Mouse (Mus musculus): ENCODE results near the gene Spats1. TPM values are rescaled to one million over a fixed set of nuclear protein-coding genes. Genes with fewer than 3 reads are reported as not detected.

Gene Spats1
- polyA plus RNA-seq (2015; fragmentation: Nextera tagmentation; extraction: Ambion mirVana): 1.2 and 1.5 TPM in 2 replicates

DNA sequence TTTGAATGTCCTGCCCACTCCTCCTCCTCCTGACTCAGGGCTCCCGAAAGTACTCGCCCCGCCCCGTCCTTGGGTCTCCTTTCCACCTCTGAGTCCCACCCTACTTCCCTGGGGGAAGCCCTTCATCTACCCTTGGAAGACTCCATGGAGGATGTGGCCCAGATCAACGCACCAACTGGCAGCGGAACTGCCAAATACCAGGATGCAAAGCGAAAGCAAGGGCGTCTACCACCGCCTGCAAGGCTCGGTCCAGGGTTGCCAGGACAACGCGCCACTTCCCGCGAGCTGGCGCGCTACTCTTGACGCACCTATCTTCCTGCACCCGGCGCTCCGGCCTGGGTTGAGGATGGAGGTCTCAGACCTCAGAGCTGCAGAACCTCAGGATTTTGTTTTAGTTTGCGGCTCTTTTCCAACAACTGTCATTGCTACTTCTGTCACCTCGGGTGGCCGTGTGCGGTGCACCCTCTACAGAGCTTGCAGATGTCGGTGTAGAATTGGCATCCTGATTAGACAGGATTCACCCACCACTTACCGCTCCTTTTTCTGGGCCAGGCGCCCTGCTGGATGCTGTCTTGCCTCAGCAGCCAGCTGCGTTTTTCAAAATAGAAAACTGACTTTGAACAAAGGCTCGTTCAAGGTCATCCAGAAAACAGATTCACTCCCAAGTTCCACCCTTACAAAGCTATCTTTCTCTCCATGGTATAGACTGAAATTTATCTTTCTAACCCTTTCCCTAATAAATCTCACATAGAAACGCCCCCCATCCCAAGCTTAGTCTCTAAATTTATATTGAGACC lies at the start of gene Spats1:
TSS of gene Spats1 (minus strand) at position 747 of the 797 bp plus-strand sequence.
- Histone ChIP-seq H3K27ac (peak within 1 kb of the TSS; percentile 40; the same call in 1 of the 2 replicates), H3K27me3 (no peaks in the 10 kb centered on the region), H3K9ac (peak within 1 kb of the TSS; percentile 62), H3K4me1 (peaks cover 14% of the 10 kb centered on the region), H3K36me3 (ENCODE audit: poor library complexity, severe bottlenecking) (no peaks in the 10 kb centered on the region), H3K4me2 (peak within 1 kb of the TSS; percentile 62), H3K4me3 (peak within 1 kb of the TSS; percentile 39), H3K9me3 (replicated peaks) (no peaks in the 10 kb centered on the region)
- peak; percentile 91 for ATAC-seq
- 6% methylated on average over 30 of the region's 30 CpGs for WGBS

- Histone ChIP-seq H3K9me3 (replicated peaks) (no peaks in the 10 kb centered on the region), H3K9ac (no peak overlapping the region), H3K4me3 (no peak overlapping the region), H3K4me2 (no peak overlapping the region), H3K4me1 (peaks cover 12% of the 10 kb centered on the region), H3K27me3 (peaks cover 30% of the 10 kb centered on the region), H3K27ac (no peak overlapping the region), H3K36me3 (ENCODE audit: poor library complexity, severe bottlenecking) (peaks cover 7% of the 10 kb centered on the region)
- no peak for ATAC-seq
- 75% methylated on average over 4 of the region's 4 CpGs for WGBS
Measured at GRCm38 (mm10) chr17:45524961-45525360, 49.7 kb upstream of the Spats1 start.

DNA sequence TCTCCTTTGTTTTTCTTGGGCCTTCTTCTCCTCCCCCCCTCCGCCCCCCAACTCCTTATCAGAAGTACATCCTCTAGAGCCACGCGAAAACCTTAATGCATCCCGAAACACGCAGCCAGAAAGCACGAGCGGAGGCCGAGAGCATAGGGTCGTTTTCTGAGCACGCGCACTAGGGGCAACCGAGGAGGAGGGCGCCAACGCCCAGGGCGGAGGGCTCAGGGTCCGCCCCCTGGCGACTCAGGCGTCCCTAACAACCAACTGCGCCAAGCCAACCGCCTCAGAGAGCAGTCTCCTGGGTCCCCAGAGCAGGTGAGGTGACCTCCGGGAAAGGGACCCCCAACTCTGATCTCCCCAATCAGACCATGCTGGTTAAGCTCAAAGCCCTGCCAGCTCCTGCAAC lies 48.0 kb upstream of the Spats1 start, which contains the start of gene Tcte1:
TSS of gene Tcte1 (plus strand) at position 172 of the 400 bp plus-strand sequence.
- Histone ChIP-seq H3K27ac (no peak within 1 kb of the TSS), H3K4me3 (peak within 1 kb of the TSS; percentile 38), H3K9me3 (replicated peaks) (no peaks in the 10 kb centered on the region), H3K36me3 (ENCODE audit: poor library complexity, severe bottlenecking) (peaks cover 22% of the 10 kb centered on the region), H3K4me2 (peak within 1 kb of the TSS; percentile 70), H3K4me1 (peaks cover 12% of the 10 kb centered on the region), H3K27me3 (peaks cover 22% of the 10 kb centered on the region), H3K9ac (peak within 1 kb of the TSS; percentile 65)
- under 1% methylated on average over 21 of the region's 21 CpGs for WGBS
- ATAC-seq: peak; percentile 89

DNA sequence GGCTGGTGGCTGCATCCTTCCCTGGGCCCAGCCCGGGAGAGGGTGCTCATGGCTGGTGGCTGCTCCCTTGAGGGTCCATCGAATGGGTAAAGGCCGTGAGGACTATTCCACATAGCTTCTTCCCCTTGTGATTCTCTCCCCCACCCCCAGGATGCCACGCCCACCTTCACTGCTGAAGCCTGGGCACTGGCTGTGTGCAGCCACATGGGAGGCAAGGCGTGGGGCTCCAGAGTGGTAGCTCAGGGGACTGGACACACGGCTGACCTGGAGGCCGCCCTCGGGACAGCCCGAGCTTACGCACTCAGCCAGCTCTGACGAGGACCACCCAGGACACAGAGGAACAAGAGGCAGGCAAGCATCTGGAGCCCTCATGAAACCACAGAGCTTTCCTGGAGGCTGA lies 44.9 kb upstream of the Spats1 start:
- peaks cover 10% of the 10 kb centered on the region for H3K27me3 ChIP-seq
- ATAC-seq: no peak
- H3K4me3 ChIP-seq: no peak overlapping the region
- H3K4me1 ChIP-seq: peaks cover 15% of the 10 kb centered on the region
- H3K36me3 ChIP-seq (ENCODE audit: poor library complexity, severe bottlenecking): peaks cover 36% of the 10 kb centered on the region
- no peak overlapping the region for H3K4me2 ChIP-seq
- WGBS: 86% methylated on average over 11 of the region's 11 CpGs
- no peak overlapping the region for H3K9ac ChIP-seq
- H3K27ac ChIP-seq: no peak overlapping the region
- no peaks in the 10 kb centered on the region for H3K9me3 ChIP-seq (replicated peaks)

- peaks cover 44% of the 10 kb centered on the region for H3K36me3 ChIP-seq (ENCODE audit: poor library complexity, severe bottlenecking)
- WGBS: 85% methylated on average over 12 of the region's 12 CpGs
- H3K4me2 ChIP-seq: no peak overlapping the region
- H3K4me1 ChIP-seq: peaks cover 15% of the 10 kb centered on the region
- no peak overlapping the region for H3K4me3 ChIP-seq
- H3K27me3 ChIP-seq: no peaks in the 10 kb centered on the region
- H3K9ac ChIP-seq: no peak overlapping the region
- H3K27ac ChIP-seq: peak overlapping the region; percentile 35
- H3K9me3 ChIP-seq (replicated peaks): no peaks in the 10 kb centered on the region
- no peak for ATAC-seq
Measured at GRCm38 (mm10) chr17:45518766-45519475, 43.7 kb upstream of the Spats1 start.

DNA sequence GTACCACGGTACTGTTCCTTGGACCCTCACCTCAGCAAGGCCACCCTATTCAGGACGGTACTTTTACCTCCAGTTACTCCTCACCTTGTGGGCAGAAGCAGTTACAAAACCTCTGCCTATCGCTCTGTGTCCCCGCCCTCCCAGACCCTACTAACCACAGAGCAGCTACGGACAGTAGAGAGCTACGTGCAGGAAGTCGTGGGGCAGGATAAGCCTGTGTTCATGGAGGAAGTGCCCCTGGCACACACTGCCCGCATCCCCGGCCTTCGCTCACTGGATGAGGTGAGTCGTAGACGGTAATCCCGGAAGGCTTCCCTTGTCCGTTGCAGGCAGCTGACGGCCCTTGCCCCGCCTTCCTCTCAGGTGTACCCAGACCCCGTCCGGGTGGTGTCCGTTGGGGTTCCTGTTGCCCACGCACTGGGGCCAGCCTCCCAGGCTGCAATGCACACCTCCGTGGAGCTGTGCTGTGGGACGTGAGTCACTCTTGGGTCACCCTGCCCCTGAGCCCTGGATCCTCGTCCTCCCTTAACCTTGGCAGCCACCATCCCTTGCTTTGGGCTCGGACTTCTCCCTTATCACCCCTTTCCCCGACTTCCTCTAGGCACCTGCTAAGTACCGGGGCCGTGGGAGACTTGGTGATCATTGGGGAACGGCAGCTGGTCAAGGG lies 42.5 kb upstream of the Spats1 start:
- H3K4me1 ChIP-seq: peaks cover 7% of the 10 kb centered on the region
- no peak overlapping the region for H3K4me2 ChIP-seq
- H3K9me3 ChIP-seq (replicated peaks): no peaks in the 10 kb centered on the region
- no peak overlapping the region for H3K4me3 ChIP-seq
- no peak overlapping the region for H3K27ac ChIP-seq
- H3K9ac ChIP-seq: no peak overlapping the region
- H3K36me3 ChIP-seq (ENCODE audit: poor library complexity, severe bottlenecking): peaks cover 44% of the 10 kb centered on the region
- no peaks in the 10 kb centered on the region for H3K27me3 ChIP-seq
- WGBS: 88% methylated on average over 28 of the region's 28 CpGs
- no peak for ATAC-seq

DNA sequence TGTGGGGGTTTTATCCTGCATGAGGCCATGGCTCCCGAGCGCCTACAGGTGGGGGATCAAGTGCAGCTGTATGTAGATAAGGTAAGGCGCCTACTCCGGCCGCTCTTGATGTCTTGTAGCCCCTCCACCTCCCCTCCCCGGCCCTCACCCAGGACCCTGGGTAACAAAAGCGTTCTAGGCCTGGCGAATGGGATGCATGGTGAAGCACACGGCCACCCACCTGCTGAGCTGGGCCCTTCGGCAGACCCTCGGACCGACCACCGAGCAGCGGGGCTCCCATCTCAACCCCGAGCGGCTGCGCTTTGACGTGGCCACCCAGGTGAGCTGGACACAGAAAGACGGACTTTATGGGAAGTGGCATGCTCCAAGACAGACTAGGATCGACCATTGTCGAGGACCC lies 41.9 kb upstream of the Spats1 start:
- H3K27me3 ChIP-seq: no peaks in the 10 kb centered on the region
- no peak overlapping the region for H3K4me2 ChIP-seq
- no peak overlapping the region for H3K27ac ChIP-seq
- H3K9me3 ChIP-seq (replicated peaks): no peaks in the 10 kb centered on the region
- ATAC-seq: no peak; the same call in 1 of the 2 replicates
- H3K4me3 ChIP-seq: no peak overlapping the region
- WGBS: 93% methylated on average over 21 of the region's 21 CpGs
- peaks cover 44% of the 10 kb centered on the region for H3K36me3 ChIP-seq (ENCODE audit: poor library complexity, severe bottlenecking)
- H3K4me1 ChIP-seq: peaks cover 3% of the 10 kb centered on the region; the same call in 1 of the 2 replicates
- 0 out of 2 replicates have a peak overlapping the region, but pooled peaks have one; percentile 16 for H3K9ac ChIP-seq

GRCm38 (mm10) chr17:45516488-45516887 lies 41.3 kb upstream of the Spats1 start:
- no peaks in the 10 kb centered on the region for H3K9me3 ChIP-seq (replicated peaks)
- ATAC-seq: peak; percentile 61
- H3K9ac ChIP-seq: 0 out of 2 replicates have a peak overlapping the region, but pooled peaks have one; percentile 16
- no peak overlapping the region for H3K4me3 ChIP-seq
- H3K27me3 ChIP-seq: no peaks in the 10 kb centered on the region
- no peak overlapping the region for H3K4me2 ChIP-seq
- H3K36me3 ChIP-seq (ENCODE audit: poor library complexity, severe bottlenecking): peaks cover 44% of the 10 kb centered on the region
- H3K4me1 ChIP-seq: peaks cover 3% of the 10 kb centered on the region; the same call in 1 of the 2 replicates
- H3K27ac ChIP-seq: no peak overlapping the region
- WGBS: 55% methylated on average over 8 of the region's 8 CpGs

DNA sequence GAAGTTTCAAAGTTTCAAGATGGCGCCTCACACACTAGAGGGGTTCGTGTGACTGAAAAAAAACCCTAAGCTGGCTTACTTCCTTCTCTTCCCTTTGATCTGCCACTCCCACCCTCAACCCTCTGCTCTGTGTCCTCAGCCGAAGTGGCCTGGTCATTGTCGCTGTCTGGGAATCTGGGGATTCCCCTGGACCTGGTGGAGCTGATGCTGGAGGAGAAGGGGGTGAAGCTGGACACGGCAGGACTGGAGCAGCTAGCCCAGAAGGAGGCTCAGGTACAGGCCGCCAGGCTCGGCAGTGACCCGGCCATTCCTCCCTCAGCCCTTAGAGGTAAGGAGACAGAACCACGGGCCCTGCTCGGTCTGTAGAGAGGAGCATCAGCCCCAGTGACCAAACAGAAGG lies 40.6 kb upstream of the Spats1 start:
- Histone ChIP-seq H3K27me3 (no peaks in the 10 kb centered on the region), H3K4me3 (no peak overlapping the region), H3K9ac (no peak overlapping the region), H3K4me1 (peaks cover 3% of the 10 kb centered on the region; the same call in 1 of the 2 replicates), H3K9me3 (replicated peaks) (no peaks in the 10 kb centered on the region), H3K4me2 (no peak overlapping the region), H3K36me3 (ENCODE audit: poor library complexity, severe bottlenecking) (peaks cover 49% of the 10 kb centered on the region), H3K27ac (no peak overlapping the region)
- 89% methylated on average over 10 of the region's 10 CpGs for WGBS
- no peak for ATAC-seq

DNA sequence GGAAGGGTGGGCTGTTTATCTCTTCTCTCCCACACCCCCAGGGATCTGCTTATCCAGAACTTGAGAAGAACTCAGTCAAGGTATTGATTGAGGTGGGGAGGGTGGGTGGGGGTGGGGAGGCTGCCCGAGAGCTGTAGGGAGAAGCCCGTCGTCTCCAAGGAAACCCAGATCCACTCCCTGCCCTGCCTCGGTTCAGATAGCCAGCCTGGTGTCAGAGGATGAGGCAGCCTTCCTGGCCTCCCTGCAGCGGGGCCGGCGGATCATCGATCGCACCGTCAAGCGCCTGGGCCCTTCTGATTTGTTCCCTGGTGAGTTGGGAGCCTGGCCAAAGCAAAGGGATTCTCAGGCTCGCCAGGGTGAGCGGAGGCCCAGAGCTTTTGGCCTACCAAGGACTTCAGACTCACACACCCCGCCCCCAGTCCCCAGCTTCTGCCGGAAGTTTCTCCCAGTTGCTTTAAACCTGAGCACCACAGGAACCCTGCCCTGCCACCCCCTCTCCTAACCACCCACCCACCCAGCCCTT lies 40.0 kb upstream of the Spats1 start:
- Histone ChIP-seq H3K4me2 (no peak overlapping the region), H3K4me3 (no peak overlapping the region), H3K27me3 (no peaks in the 10 kb centered on the region), H3K4me1 (peaks cover 3% of the 10 kb centered on the region; the same call in 1 of the 2 replicates), H3K9ac (no peak overlapping the region), H3K36me3 (ENCODE audit: poor library complexity, severe bottlenecking) (peaks cover 51% of the 10 kb centered on the region), H3K27ac (no peak overlapping the region), H3K9me3 (replicated peaks) (no peaks in the 10 kb centered on the region)
- ATAC-seq: no peak
- 56% methylated on average over 15 of the region's 15 CpGs for WGBS

DNA sequence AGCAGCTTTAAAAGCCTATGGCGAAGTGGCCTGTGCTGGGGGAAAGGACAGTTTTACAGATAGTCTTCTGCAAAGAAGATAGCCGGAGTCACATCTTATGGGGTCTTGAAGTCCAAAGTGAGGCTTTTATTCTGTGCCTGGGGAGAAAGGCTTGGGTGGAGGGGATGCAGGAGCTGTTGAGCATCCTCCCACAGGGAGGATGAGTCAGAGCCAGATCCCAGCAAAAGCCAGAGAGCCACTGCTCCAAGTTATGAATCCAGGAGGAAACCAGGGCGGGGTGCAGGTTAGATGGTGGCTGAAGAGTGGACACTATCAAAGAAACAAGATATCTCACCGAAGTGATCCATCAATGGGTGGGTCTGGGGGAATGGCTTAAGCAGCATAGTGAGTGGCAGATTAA lies 36.5 kb upstream of the Spats1 start:
- Histone ChIP-seq H3K27ac (no peak overlapping the region), H3K4me1 (peaks cover 10% of the 10 kb centered on the region; the same call in 1 of the 2 replicates), H3K9ac (no peak overlapping the region), H3K4me3 (no peak overlapping the region), H3K36me3 (ENCODE audit: poor library complexity, severe bottlenecking) (peaks cover 37% of the 10 kb centered on the region), H3K4me2 (no peak overlapping the region), H3K9me3 (replicated peaks) (no peaks in the 10 kb centered on the region), H3K27me3 (no peaks in the 10 kb centered on the region)
- no peak for ATAC-seq
- 90% methylated on average over 4 of the region's 4 CpGs for WGBS
